Mouse (Mus musculus) right cerebral cortex, postnatal 25 days (tissue): ENCODE measurements around the gene Klf12.
A peak's percentile ranks its signal among the peaks of the same experiment; 100 is the strongest.

Source experiments
- DNase-seq: peaks from one replicate; pipeline ENCODE4 v3.0.0; 2022

Gene Klf12

DNA sequence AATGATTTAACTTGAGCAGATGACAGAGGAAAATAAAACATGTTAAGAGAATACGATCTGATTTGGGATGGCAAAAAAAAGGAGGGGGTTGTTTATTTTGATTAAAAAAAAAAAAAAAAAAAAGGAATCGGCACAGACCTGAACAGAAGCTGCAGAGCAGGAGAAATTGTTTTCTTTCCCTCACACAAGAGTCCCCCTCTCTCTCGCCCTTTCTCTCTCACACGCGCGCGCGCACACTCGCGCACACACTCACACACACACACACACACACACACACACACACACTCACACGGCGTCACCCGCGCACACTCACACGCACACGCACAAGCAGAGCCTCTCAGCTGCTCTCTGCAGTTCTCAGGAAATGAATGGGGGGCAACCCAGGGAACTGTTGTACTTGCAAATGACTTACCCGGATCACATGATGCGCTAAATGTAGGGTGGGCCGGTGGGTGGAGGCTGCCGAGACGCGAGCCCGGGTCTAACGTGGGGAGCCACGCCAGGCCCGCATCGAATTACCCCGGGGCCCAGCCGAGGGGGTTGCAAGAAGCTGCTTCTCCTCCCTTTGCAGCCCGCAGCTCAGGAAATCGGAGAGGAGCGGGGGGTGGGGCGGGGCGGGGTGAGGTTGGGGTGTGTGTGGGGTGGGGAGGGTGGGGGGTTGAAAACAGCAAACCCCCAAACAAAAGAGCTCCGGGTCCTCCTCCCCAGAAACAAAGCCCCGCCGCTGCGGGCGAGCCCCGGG lies at the start of gene Klf12:
Gene Klf12 (minus strand): TSS at position 561 of the 742 bp plus-strand sequence.
- DNase-seq: peak; percentile 78

DNA sequence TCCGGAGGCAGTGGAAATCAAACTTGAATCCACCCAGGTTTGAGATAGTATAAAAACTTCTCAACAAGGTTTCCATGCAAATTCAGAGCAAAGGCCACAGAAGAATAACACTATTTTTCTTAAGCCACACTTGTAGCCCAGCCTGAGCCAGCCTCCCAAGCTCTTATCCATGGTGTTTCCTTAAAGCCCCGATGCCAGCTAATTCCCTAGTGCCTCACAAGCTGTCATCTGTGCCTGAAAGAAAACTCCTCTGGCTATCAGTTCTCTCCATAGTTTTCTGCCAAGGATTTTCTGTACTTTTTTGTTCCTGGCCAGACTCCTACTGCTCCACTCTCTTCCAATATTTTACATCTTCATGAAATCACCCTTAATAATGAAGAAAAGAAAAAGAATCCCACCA lies 48.9 kb upstream of the Klf12 start:
- no peak for DNase-seq

DNA sequence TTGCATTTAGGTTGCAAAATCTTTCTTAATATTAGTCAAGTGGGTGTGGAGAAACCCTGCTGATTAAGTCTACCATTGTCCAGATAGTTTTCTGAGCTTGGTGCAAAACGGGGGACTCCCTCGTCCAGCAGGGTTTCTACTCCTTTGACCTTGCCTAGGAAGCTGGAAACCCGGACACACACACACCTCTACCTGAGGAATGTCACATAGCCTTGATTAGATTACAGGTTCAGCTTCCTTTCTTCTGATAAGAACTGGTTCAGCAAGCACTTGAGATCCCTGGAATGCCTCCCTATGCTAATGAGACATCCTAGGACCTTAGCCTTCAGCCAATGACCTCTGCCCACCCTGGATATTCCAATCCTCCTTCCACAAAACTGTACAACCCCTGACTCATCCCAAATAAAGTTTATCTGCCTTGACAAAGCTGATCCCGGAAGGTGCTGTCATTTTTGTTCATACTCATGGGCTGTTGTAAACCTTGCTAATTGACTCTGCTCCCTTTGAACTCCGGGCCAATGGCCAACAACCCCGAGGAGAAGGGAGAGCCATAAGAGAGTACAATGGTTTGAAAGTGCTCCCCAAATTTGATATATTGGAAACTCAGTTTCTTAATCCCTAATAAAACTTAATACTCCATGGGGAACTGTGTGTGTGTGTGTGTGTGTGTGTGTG lies 44.3 kb upstream of the Klf12 start:
- DNase-seq: no peak

DNA sequence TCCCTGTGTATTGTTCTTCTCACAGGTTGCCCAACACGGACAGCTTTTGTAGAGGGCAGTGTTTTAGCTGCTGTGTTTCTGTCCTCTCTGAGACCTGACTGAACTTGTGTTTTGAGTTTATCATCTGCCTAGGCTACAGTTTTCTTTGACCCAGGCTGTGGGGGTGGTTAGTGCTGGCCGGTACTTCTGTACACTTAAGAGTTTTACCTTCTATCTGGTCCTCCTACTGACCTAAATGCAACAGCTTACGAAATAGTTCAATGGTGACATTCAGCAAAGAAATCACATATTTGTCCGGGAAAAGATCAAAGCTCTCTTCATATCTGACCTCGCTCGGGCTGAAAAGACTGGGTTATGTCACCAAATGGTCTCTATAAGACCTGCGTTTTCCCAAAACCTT lies 39.8 kb upstream of the Klf12 start:
- no peak for DNase-seq

DNA sequence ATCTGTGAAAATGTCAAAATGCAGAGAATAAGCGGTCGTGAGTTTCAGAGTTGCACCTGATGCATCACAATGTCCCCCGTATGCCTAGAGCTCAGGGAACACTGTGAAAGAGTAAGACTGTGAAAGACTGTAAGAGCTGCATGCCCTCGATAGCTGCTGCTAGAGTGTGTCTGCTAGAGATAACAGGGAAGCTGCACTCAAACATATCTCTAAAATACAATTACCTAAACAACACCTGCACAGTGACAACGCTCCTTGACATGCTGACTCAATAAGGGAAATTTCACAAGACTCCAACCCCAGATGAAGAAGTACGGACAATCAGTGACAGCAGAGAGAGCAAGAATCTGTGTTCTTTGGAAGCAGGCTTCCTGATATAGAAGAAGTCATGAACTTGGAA lies 37.5 kb upstream of the Klf12 start:
- DNase-seq: no peak

DNA sequence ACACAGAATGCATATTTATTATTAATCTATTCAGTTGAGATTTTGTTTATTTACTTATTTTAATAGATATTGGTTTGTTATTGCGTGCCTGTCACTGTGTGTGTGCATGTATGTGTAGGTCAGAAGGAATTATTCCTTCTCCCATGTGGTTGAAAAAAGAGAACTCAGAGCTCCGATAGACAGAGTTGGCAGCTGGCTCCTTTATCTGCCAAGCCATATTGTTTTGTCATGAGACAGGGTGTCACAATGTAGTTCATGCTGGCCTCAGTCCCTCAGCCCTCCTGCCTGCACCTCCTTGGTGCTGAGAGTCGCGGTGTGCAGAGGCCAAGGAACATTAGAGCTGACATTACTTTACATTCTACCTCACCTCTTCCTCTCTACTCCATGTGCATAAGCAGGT lies 32.3 kb upstream of the Klf12 start:
- no peak for DNase-seq

DNA sequence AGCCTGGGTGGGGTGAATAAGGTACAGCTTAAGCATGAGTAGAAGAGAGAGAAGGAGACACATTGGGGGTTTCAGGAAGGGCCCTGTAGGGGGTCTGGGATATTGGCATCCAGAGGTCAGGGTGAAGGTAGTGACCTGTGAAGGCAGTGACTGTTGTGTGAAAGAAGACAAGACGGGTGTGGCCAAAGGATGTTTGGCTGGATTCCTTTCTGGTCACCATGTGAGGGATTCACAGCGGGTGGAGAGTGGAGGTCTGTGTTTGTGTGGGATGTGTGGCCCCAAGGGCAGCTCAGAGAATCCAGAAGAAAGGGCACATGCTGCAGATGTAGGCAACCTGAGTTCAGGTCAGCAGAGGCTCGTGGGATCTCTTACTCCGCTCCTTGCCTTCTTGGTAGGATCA lies 29.6 kb upstream of the Klf12 start:
- DNase-seq: no peak

DNA sequence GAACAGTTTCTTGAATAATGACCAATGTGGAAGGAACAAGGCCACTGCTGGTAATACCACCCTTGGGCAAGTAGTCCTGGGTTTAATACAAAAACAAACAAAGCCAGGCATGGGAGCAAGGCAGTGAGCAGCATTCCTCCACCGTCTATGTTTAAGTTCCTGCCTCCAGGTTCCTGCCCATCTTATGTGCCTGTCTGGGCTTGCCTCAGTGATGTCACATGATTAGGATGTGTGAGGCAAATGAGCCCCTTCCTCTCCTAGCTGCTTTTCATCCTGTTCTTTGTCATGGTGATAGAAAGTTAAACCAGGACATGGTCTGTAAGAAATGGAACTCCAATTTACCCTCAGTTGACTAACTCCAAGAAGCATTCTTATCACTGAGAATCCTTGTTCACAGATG lies 16.4 kb upstream of the Klf12 start:
- DNase-seq: no peak

DNA sequence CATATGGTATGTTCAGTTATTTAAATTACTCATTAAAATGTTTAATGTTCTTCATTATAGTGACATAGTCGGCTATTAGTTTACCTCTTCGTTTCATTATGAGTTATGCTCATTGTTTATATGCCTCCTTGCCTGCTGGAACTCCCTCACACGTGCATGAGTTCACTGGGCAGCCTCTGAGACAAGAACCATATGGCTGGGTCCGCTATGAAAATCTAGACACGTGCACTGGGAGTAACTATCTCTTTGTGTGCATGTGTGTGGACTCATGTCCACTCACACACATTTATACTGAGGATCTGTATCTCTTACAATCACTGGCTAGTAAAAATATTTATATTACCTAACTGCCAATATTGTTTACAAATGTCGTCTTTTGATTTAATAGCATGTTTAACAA lies 14.4 kb upstream of the Klf12 start:
- no peak for DNase-seq

DNA sequence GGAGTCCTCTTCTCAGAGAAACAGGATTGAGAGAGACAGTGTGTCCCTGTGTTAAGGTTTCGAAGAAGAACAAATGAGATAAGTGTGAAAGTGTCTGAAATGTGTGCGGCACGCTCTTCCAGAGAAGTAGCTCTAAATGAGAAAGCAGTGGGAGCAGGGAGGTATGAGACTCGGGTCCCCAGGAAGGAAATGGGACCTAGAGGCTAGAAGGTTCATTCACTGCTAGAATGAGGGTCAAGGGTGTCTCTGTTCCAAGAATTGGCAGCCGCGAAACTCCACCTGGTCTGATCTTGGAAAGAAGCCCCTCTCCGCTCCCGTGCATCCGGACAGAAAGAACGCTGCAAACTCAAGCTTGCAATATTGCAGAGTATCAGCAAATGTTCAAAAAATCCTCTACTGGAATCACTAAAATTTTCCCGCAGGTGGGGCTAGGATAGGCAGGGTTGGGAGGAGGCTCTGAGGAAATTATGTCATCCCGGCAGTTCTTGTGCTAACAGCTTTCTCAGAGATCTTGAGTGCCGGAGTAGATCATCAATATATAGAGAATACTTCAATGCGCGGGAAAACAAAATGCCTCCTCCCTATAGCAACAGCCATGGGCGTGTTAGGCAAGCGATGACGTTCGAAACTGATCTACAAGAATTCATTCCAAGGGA lies 2.2 kb upstream of the Klf12 start:
- DNase-seq: peak; percentile 47

DNA sequence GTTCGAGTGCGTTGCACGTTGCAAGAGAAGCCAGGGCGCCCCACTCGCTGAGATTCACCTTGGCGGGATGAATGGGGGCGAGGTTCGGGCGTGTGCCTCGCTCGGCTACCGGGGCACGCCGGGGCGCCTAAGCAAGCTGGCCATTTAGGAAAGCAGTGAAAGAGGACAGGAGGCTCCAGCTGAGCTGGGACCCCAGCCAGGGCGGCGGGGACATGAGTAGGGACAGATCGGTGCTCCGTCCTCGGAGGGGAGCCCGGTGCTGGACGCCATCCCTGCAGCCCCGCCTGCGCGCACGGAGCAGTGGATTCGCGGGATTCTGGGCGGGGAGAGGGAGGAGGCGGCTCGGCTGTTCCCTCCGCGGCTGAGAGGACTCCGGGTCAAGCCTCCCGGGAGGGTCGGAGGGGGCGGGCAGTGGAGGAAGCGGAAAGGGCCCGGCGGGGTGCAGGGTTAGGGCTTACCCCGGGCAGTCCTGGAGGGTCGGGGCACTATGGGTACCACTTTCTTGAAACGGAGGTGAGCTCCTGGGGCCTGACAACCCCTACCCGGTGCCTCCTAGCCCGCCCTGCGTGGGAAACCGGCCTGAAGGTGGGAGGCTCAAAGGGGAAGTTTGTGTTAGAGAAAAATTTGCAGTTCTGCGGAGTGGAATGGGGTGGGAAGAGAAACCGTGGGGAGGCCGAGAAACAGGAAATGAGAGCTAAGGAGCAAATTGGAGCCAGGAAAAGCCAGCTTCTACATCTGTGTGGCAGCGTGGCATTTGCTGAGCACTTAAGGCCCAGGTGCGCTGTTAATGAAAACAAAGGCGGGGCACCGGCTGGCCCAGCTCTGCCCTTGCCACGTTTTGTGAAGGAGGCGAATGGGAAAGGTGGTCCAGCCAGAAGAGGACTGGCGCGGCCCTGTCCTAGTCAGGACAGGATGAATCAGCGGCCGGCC lies 1.4 kb upstream of the Klf12 start:
- peak; percentile 75 for DNase-seq

DNA sequence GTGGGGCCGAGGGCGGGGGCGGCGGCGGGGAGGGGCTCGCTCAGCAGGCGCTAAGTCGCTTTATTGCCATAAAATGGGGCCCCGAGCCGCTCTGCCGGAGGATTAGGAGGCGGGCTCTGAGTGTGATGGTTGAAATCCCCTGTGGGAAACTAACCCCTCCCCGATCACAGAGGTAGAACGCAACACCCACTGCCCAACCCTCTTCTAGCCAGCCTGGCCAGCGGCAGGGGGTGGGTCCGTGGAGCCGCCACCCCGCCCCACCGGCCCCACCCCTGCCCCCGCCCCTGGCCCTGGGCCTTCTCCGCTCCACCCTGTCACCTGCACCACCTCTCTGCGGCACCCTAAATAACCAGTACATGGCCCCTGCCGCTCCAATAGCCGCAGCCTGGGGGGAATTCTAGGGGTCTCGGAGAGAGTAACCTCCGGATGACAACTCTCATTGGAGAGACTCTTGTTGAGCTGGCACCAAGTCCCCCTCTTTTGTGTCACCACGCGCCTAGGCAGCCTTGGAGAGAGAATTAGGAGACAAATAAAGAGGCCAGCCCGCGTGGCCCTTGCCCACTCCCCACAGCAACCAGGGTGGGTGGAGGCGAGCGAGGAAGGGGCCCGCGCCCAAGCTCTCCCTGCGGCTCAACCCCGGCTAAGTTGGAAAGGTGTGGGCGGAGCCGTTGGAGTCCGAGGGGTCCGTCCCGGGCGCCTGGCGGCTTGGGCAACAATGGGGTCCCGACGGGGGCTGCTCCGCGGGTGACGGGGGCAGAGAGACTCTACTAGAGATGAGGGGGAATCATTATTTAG lies 579 bp upstream of the Klf12 start:
- DNase-seq: peak; percentile 70

DNA sequence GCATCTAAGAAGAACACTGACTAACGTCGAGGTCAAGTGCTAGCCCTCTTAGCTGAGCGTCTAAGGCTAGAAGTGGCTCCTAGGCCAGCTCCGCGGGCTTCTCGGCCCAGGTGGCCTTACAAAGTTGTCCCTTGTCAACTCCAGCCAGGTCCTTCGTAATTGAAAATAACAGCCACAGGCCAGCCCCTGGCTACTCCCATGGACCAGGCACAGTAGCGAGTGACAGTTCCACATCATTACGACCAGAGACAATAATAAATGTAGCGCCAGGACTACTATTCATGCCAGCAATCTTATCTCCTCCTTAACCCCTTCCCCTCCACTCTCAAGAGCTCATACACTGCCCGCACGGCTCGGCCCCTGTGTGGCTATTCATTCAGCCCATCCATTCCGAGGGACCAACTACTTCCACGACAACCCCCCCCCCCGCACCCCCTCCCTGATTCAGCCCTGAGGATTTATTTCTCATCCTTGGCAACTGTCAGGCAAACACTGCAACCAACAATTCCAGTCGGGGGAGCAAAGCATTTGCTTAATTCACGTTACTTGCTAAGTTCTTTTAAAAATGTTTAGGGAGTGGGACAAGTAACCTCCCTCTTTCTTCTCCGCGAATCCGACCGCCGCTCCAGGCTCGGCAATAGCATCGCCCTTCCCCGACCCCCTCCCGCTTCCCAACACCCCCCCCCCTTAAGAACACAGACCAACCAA lies 914 bp downstream of the Klf12 start:
- DNase-seq: peak; percentile 23

DNA sequence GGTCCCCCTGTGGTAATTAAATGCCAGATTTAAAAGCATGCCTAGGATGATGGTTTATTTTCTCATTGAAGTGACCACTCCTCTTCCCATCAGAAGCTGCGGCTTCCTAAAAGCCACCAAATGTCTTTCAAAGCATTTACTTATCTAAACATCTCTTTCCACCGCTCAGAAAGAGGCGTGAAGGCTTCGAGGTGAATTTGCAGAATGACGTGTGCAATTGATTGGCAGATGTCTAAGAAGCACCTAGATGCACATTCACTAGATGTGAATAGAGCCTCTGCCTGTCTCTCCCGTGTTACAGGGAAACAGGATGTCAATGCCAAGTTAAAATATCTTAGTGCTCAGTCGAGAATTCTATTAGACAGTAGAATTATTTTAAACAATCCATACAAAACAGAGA lies 1.8 kb downstream of the Klf12 start:
- DNase-seq: no peak

DNA sequence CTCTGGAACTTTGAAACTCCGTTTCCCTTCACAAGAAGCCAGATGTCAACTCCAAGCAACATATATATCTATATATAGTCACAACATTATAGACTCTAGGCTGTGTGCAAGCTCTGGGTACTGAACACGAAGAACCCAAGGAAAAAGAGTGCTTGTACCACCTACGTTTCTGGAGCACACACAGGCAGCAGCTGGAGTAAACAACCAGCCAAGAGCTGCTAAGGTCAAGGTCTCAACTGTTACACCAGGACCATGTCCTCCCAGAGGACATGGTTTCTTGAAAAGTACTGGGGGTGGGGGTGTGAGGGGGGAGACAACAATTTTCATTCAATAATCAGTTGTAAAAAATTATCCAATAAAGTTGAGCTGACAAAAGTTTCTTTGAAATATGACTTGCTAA lies 2.7 kb downstream of the Klf12 start:
- no peak for DNase-seq

DNA sequence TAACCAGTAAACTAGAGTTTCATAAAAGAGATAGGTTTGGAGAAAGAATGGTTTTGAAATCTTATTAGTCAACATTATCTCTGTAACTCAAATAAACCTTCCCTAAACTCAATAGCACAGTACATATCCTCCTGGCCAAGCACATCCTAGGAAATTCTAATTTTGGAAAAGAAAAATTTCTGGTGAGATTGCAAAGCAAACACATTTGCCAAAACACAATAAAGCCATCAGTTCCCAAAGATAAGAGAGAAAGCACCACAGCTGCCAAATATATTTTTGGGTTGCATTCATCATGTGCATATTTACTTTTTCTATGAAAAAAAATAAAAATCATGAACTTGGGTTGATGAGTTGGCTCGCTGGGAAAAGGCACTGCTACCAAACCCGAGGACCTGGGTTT lies 10.3 kb downstream of the Klf12 start:
- no peak for DNase-seq

DNA sequence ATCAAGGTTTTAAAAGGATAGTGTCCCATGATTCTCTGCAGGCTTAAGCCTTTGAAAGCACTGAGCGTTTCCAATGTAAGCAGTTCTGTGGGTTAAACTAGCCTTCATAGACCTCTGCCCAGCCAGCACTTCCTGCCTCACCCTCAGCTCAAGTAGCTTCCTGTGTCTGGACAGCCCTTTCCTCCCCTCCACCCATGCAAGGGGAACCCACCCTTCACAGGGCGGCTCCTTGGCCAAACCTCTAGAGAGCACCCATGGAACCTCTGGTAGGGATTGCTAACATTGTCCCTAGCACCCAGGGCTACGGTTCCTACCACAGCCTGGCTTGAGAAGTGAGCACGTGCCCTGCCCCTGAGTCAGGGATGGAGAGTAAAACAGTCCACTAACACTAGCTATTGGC lies 23.9 kb downstream of the Klf12 start:
- DNase-seq: no peak

DNA sequence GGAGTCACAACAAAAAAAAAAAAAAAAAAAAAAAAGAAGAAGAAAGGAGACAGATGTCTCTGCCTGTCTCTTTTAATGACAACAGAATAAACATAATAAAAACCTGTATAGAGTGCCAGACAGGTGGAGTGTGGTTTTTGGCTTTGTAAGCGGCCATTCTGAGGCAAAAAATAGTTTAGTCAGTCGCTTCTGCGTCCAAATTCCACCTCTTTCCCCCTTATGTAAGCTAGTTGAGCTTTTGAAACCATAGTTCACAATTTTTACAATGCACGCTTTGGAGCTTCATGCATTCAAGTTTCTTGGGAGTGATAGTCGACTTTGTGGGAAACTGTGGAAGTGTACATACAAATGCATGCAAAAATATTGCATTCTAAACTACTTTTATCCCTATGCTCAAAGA lies 41.4 kb downstream of the Klf12 start:
- no peak for DNase-seq

DNA sequence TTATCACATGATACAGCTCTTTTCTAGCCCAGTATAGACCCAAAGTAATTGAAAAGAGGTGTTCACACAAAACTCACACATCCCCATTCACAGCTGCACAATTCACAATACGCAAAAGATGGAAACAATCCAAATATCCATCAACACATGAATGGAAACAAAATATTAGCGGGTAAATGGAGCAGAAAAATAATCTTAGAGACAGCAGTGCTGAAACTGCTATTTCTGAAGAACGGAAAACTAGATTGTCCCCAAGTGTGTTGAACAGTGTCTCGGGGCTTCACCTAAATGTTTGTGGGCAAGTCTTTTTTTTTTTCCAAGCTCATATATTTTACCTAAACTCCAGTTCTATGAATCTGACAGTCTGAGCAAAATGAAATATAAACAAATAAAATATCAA lies 44.6 kb downstream of the Klf12 start:
- DNase-seq: no peak

DNA sequence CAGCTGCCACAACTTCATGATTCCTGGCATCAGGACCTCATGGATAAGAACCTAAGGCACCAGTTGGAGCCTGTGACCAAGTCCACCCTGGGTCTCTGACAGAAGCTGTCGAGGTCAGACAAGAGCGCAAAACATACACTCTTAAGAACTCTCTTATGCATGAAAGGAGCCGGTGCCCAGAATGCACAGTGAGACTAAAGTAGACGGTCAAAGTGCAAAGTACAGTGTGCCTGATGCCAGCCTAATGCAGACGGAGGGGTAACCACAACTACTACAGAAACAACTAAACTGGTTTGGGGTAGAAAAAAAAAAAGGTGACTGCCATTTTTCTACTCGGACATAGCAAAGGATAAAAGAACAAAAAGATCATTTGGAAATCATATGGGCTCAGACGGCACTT lies 47.7 kb downstream of the Klf12 start:
- DNase-seq: no peak

DNA sequence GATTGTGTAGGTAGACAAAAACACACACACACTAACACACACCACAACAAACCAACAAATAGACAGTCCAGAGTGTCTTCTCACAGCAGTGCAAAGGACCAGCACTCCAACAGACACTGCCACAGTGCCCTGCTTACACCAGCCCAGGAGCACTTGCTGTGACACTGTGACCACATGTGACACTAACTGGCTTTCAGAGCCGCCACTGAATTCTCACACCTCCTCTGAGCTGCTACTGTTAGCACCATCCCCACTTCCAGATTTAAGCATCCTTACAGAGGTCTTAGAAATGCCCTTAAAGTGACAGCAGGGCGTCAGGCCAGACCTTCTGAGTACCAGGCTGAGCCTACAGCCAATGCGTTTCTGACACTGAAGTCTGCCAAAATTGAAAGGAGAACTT lies 48.7 kb downstream of the Klf12 start:
- DNase-seq: no peak

DNA sequence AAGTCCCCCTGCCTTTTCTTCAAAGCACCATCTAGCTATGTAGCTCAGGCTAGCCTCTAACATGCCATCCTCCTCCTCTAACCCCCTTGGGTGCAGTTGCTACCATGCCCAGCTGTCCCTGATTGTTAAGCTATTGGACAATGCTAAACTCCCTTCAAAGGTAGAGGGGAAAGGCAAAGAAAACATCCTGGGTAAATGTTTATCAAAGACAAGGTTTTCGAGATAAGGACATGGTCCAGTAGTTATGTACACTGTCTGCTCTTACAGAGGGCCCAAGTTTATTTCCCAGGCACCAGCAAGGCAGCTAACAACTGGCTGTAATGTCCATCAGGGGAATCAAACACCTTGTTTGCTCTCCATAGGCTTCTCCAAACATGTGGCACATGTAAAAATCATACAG lies 53.1 kb downstream of the Klf12 start:
- DNase-seq: no peak
